Mouse (Mus musculus): ENCODE results near the gene Mthfd2. TPM values are rescaled to one million over a fixed set of nuclear protein-coding genes. Genes with fewer than 3 reads are reported as not detected.

Gene Mthfd2
- 54.7 TPM for polyA plus RNA-seq (2017; shearing (Covaris generic))

DNA sequence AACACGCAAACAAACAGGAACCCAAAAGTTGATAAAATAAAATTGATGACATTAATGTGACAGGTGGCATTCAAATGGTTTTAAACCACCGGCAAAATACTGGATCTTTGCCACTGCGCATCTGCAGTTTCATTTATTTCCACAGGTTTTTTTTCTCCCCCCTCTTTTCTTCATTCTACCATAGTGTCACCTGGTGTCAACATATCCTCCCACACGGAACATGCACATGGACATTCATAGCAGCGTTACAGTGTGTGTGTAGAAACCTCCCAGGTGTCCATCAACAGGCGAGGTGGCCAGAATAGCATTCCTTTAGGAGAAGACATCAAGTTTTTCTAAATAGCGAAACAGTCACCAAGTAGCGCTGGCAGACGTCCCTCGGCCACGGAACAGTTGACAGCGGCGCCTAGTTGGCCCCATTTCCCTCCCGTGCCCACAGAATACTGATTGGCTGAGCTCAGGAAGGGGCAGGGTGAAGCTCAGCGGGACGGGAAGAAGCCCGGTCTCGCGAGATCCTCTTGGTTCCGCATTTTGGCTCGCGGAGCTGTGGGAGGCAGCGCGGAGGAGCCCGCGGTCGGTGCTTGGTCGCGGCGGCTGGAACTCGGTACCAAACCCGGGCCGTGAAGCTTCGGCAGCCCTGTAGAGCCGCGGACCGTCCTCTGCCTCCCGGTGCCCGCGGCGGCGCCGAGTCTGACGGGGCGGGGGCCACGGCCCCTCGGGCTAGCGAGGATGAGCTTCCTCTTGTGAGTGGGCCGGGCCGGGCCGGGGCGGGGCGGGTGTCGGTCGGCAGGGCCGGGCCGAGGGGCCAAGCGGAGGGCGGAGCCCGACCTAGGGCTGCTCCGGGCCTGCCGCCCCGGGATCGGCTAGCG lies at the start of gene Mthfd2, which contains the start of gene Mob1a:
Gene Mthfd2 (minus strand): TSS at position 384 of the 869 bp plus-strand sequence.
Gene Mob1a (plus strand): TSS at position 492 of the 869 bp plus-strand sequence.

DNA sequence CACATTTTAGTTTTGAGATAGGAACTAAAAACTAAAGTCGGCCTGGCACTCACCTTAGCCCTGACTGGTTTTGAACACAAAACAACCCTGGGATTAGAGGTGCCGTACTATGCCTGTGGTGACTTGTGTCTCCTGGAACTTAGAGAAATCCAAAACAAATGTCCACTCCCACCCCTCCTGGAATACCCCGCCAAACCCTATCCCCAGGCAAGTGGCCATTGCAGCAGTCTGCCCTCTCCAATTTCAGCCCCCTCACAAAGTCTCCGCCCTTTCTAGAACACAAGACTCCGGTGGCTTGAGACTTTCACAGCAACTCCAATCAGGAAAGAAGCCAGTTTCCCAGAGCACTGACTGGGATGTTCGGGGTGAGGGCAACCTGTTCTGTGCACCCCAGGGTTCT lies 23.2 kb upstream of the Mthfd2 start, which contains the start of gene Bola3:
Gene Bola3 (plus strand): TSS at position 275 of the 400 bp plus-strand sequence.

Other genes starting within 250 kb of the Mthfd2 start
- 21.1 TPM for gene Pcgf1, start 248.0 kb downstream of the Mthfd2 start, polyA plus RNA-seq (2017; shearing (Covaris generic))
- not detected for gene Lbx2, start 239.5 kb downstream of the Mthfd2 start, polyA plus RNA-seq (2017; shearing (Covaris generic))
- gene Ccdc142, start 224.3 kb downstream of the Mthfd2 start, polyA plus RNA-seq (2017; shearing (Covaris generic)), result 2.2 TPM
- 6.5 TPM for gene Gm42688, start 224.3 kb downstream of the Mthfd2 start, polyA plus RNA-seq (2017; shearing (Covaris generic))
- gene Mrpl53, start 216.9 kb downstream of the Mthfd2 start, polyA plus RNA-seq (2017; shearing (Covaris generic)), result 30.5 TPM
- 66.0 TPM for gene Mogs, start 210.4 kb downstream of the Mthfd2 start, polyA plus RNA-seq (2017; shearing (Covaris generic))
- 61.8 TPM for gene Wbp1, start 204.3 kb downstream of the Mthfd2 start, polyA plus RNA-seq (2017; shearing (Covaris generic))
- gene Ino80b, start 200.5 kb downstream of the Mthfd2 start, polyA plus RNA-seq (2017; shearing (Covaris generic)), result 31.8 TPM
- 0.94 TPM for gene Rtkn, start 190.4 kb downstream of the Mthfd2 start, polyA plus RNA-seq (2017; shearing (Covaris generic))
- 1.3 TPM for gene Wdr54, start 169.5 kb downstream of the Mthfd2 start, polyA plus RNA-seq (2017; shearing (Covaris generic))
- gene 1700003E16Rik, start 169.5 kb downstream of the Mthfd2 start, polyA plus RNA-seq (2017; shearing (Covaris generic)), result not detected
- 63.3 TPM for gene Dctn1, start 160.0 kb downstream of the Mthfd2 start, polyA plus RNA-seq (2017; shearing (Covaris generic))
- gene Slc4a5, start 106.1 kb downstream of the Mthfd2 start, polyA plus RNA-seq (2017; shearing (Covaris generic)), result not detected
- 177 TPM for gene Mob1a, start 108 bp upstream of the Mthfd2 start, polyA plus RNA-seq (2017; shearing (Covaris generic))
- 56.9 TPM for gene Bola3, start 23.2 kb upstream of the Mthfd2 start, polyA plus RNA-seq (2017; shearing (Covaris generic))
- gene Tet3, start 133.2 kb upstream of the Mthfd2 start, polyA plus RNA-seq (2017; shearing (Covaris generic)), result 27.0 TPM
- gene Dguok, start 181.1 kb upstream of the Mthfd2 start, polyA plus RNA-seq (2017; shearing (Covaris generic)), result 87.0 TPM
- 0.51 TPM for gene Actg2, start 210.4 kb upstream of the Mthfd2 start, polyA plus RNA-seq (2017; shearing (Covaris generic))
- 29.2 TPM for gene Stambp, start 246.8 kb upstream of the Mthfd2 start, polyA plus RNA-seq (2017; shearing (Covaris generic))

Data from effector memory CD4-positive, alpha-beta T cell, adult 7 months (primary cell).